Comparison of ENCODE assay signal across 8 mouse cellular contexts in genomic region chr9:58268384-58269313, GRCm38 (mm10). TPM values are rescaled to one million over a fixed set of nuclear protein-coding genes. Genes with fewer than 3 reads are reported as not detected.
DNase-seq lines count a peak whose midpoint lies in the region; ATAC-seq lines count a peak whose summit lies in the region.

No protein-coding gene starts in this region.

- 54% methylated on average over 12 of the region's 12 CpGs for WGBS in intestine, embryonic 14.5 days
- 53% methylated on average over 12 of the region's 12 CpGs for WGBS in intestine, embryonic 15.5 days
- WGBS in embryonic facial prominence, embryonic 14.5 days, result 54% methylated on average over 11 of the region's 12 CpGs
- WGBS in limb, embryonic 10.5 days, result 58% methylated on average over 12 of the region's 12 CpGs

- H3K9me3 ChIP-seq in intestine, embryonic 14.5 days (ENCODE audit: control insufficient read depth, low read length), result no peaks in the 10 kb centered on the region
- H3K9me3 ChIP-seq in intestine, embryonic 15.5 days, result no peaks in the 10 kb centered on the region
- H3K9me3 ChIP-seq in embryonic facial prominence, embryonic 14.5 days (ENCODE audit: control insufficient read depth, low read length), result no peaks in the 10 kb centered on the region
- H3K9me3 ChIP-seq in limb, embryonic 10.5 days (replicated peaks), result no peaks in the 10 kb centered on the region

- no peak for ATAC-seq in intestine, embryonic 14.5 days (replicated peaks; ENCODE audit: low FRiP score, low TSS enrichment, low read depth)
- no peak for ATAC-seq in intestine, embryonic 15.5 days
- no peak for ATAC-seq in embryonic facial prominence, embryonic 14.5 days (ENCODE audit: low read depth)

- H3K36me3 ChIP-seq in intestine, embryonic 14.5 days (ENCODE audit: control insufficient read depth, insufficient read depth, low read length), result no peaks in the 10 kb centered on the region
- H3K36me3 ChIP-seq in intestine, embryonic 15.5 days, result no peaks in the 10 kb centered on the region
- H3K36me3 ChIP-seq in embryonic facial prominence, embryonic 14.5 days (ENCODE audit: control insufficient read depth, insufficient read depth, low read length), result no peaks in the 10 kb centered on the region
- H3K36me3 ChIP-seq in limb, embryonic 10.5 days, result no peaks in the 10 kb centered on the region

- H3K27me3 ChIP-seq in intestine, embryonic 14.5 days (replicated peaks; ENCODE audit: control insufficient read depth, insufficient read depth, low read length), result no peaks in the 10 kb centered on the region
- H3K27me3 ChIP-seq in intestine, embryonic 15.5 days (replicated peaks), result no peaks in the 10 kb centered on the region
- no peaks in the 10 kb centered on the region for H3K27me3 ChIP-seq in embryonic facial prominence, embryonic 14.5 days (replicated peaks; ENCODE audit: control insufficient read depth, insufficient read depth, low read length)
- no peaks in the 10 kb centered on the region for H3K27me3 ChIP-seq in limb, embryonic 10.5 days (ENCODE audit: low read depth, poor library complexity, severe bottlenecking)

- no peak overlapping the region for H3K9ac ChIP-seq in intestine, embryonic 14.5 days (ENCODE audit: low read length)
- H3K9ac ChIP-seq in intestine, embryonic 15.5 days, result no peak overlapping the region
- H3K9ac ChIP-seq in embryonic facial prominence, embryonic 14.5 days (ENCODE audit: low read depth, low read length), result no peak overlapping the region

- peak; percentile 83 for DNase-seq in intestine, embryonic 14.5 days (ENCODE audit: low spot score)
- DNase-seq in CD4-positive helper T cell, adult 2 months (ENCODE audit: low read depth, low spot score), result peak; percentile 78
- peak; percentile 72 for DNase-seq in T-cell, adult 2 months (ENCODE audit: low spot score)
- DNase-seq in embryonic facial prominence, embryonic 14.5 days (ENCODE audit: low spot score), result peak; percentile 76
- peak; percentile 73 for DNase-seq in limb, embryonic 10.5 days (ENCODE audit: low spot score)
- DNase-seq in retina, embryonic 14.5 days (ENCODE audit: low spot score), result peak; percentile 86
- DNase-seq in urinary bladder, postnatal 10 days (ENCODE audit: low spot score), result no peak

- H3K4me1 ChIP-seq in intestine, embryonic 14.5 days (replicated peaks; ENCODE audit: control insufficient read depth, insufficient read depth, low read length), result peaks cover 15% of the 10 kb centered on the region
- H3K4me1 ChIP-seq in intestine, embryonic 15.5 days (replicated peaks), result peaks cover 6% of the 10 kb centered on the region; the same call in 1 of the 2 replicates
- 0 out of 2 replicates have a peak, but pooled peaks cover 5% of the 10 kb centered on the region for H3K4me1 ChIP-seq in embryonic facial prominence, embryonic 14.5 days (ENCODE audit: control insufficient read depth, insufficient read depth, low read length)
- H3K4me1 ChIP-seq in limb, embryonic 10.5 days, result peaks cover 12% of the 10 kb centered on the region

- no peak overlapping the region for H3K27ac ChIP-seq in intestine, embryonic 14.5 days (ENCODE audit: low read depth)
- H3K27ac ChIP-seq in intestine, embryonic 15.5 days, result no peak overlapping the region
- H3K27ac ChIP-seq in embryonic facial prominence, embryonic 14.5 days (replicated peaks; ENCODE audit: low read depth, low read length), result no peak overlapping the region
- H3K27ac ChIP-seq in limb, embryonic 10.5 days, result no peak overlapping the region

- no peak overlapping the region for H3K4me3 ChIP-seq in intestine, embryonic 14.5 days (ENCODE audit: low read depth, low read length)
- H3K4me3 ChIP-seq in intestine, embryonic 15.5 days (replicated peaks), result no peak overlapping the region
- no peak overlapping the region for H3K4me3 ChIP-seq in embryonic facial prominence, embryonic 14.5 days (ENCODE audit: low read depth, low read length)
- no peak overlapping the region for H3K4me3 ChIP-seq in limb, embryonic 10.5 days

- H3K4me2 ChIP-seq in intestine, embryonic 14.5 days (ENCODE audit: low read length), result no peak overlapping the region
- H3K4me2 ChIP-seq in intestine, embryonic 15.5 days (replicated peaks), result no peak overlapping the region
- H3K4me2 ChIP-seq in embryonic facial prominence, embryonic 14.5 days (ENCODE audit: low read depth, low read length), result no peak overlapping the region

RNA-seq across cellular contexts. Expression of gene Stoml1, which starts 15.7 kb away (rescaled TPM):
- 21.3 and 22.9 TPM in 2 replicates for polyA plus RNA-seq in intestine, embryonic 14.5 days (2014; fragmentation: Nextera tagmentation; extraction: Ambion mirVana)
- 21.3 and 21.4 TPM in 2 replicates for polyA plus RNA-seq in intestine, embryonic 15.5 days (2015; fragmentation: Nextera tagmentation; extraction: Ambion mirVana)
- polyA plus RNA-seq in embryonic facial prominence, embryonic 14.5 days (2014; fragmentation: Nextera tagmentation; extraction: Ambion mirVana), result 25.0 and 34.1 TPM in 2 replicates
- polyA plus RNA-seq in limb, embryonic 10.5 days (2016; fragmentation: Nextera tagmentation; extraction: Ambion mirVana), result 21.8 and 26.1 TPM in 2 replicates

RNA-seq across cellular contexts. Expression of gene Pml, which starts 19.1 kb away (rescaled TPM):
- 16.9 and 17.7 TPM in 2 replicates for polyA plus RNA-seq in intestine, embryonic 14.5 days (2014; fragmentation: Nextera tagmentation; extraction: Ambion mirVana)
- polyA plus RNA-seq in intestine, embryonic 15.5 days (2015; fragmentation: Nextera tagmentation; extraction: Ambion mirVana), result 13.2 and 15.6 TPM in 2 replicates
- 14.6 and 15.3 TPM in 2 replicates for polyA plus RNA-seq in embryonic facial prominence, embryonic 14.5 days (2014; fragmentation: Nextera tagmentation; extraction: Ambion mirVana)
- 20.5 and 21.0 TPM in 2 replicates for polyA plus RNA-seq in limb, embryonic 10.5 days (2016; fragmentation: Nextera tagmentation; extraction: Ambion mirVana)

RNA-seq across cellular contexts. Expression of gene Loxl1, which starts 44.3 kb away (rescaled TPM):
- polyA plus RNA-seq in intestine, embryonic 14.5 days (2014; fragmentation: Nextera tagmentation; extraction: Ambion mirVana), result 27.2 and 31.8 TPM in 2 replicates
- 34.1 and 36.2 TPM in 2 replicates for polyA plus RNA-seq in intestine, embryonic 15.5 days (2015; fragmentation: Nextera tagmentation; extraction: Ambion mirVana)
- 68.7 and 74.1 TPM in 2 replicates for polyA plus RNA-seq in embryonic facial prominence, embryonic 14.5 days (2014; fragmentation: Nextera tagmentation; extraction: Ambion mirVana)
- polyA plus RNA-seq in limb, embryonic 10.5 days (2016; fragmentation: Nextera tagmentation; extraction: Ambion mirVana), result 6.0 and 12.9 TPM in 2 replicates
